ENCODE assay signal across 18 mouse cellular contexts in the genomic region with DNA sequence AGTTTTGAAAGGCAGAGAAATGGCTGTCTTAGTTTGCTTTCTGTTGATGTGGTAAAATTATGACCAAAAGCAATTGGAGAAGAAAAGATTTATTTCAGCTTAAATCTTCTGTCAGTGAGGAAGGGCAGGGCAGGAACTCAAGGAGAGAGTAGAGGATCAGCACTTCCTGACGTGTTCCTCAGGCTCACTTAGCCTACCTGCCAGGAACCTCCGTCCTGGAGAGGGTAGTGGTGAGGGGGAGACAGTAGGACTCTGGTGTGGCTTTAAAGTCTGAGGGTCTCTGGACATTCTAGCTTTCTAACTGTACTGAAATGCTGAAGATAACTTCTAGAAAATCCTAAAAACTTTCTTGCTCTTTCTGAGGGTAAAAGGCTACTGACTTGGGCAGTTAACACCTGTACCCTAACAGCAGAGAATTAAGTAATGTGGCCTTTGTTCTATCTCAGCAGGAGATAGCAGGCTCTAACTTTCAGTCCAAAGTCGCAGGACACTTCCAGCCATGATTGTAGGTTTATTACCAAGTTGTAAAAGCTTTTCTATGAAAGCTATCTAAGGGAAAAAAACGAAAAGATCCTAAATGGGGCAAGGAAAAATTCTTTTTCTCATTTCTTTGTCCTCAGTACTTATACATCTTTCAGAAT.
"Had no signal": no experiment of that assay in that cellular context is flagged by ENCODE, and none has a peak within 500 bp of the region (broad histone marks: within the 10 kb centered on the region; RNA-seq: fewer than 3 reads in every experiment).

No protein-coding gene starts in this region.

- H3K27me3 ChIP-seq: kidney, embryonic 15.5 days; liver, embryonic 13.5 days; midbrain, embryonic 13.5 days; stomach, embryonic 15.5 days had no signal

- H3K9me3 ChIP-seq: kidney, embryonic 15.5 days; liver, embryonic 13.5 days; midbrain, embryonic 13.5 days; stomach, embryonic 15.5 days had no signal

- ATAC-seq: lung, postnatal 0 days; midbrain, embryonic 13.5 days had no signal

- H3K4me1 ChIP-seq: kidney, embryonic 15.5 days; liver, embryonic 13.5 days; midbrain, embryonic 13.5 days; stomach, embryonic 15.5 days had no signal

- H3K9ac ChIP-seq: kidney, embryonic 15.5 days; liver, embryonic 13.5 days; lung, embryonic 14.5 days; midbrain, embryonic 13.5 days; stomach, embryonic 15.5 days had no signal

- H3K27ac ChIP-seq: kidney, embryonic 15.5 days; layer of hippocampus, adult 2 months; left cerebral cortex, adult 2 months; liver, embryonic 13.5 days; macrophage; midbrain, embryonic 13.5 days; stomach, embryonic 15.5 days had no signal

- DNase-seq: kidney, postnatal 10 days; kidney, postnatal 4 days; layer of hippocampus, adult 9-11 months; layer of hippocampus, postnatal 36 days; liver, embryonic 13.5 days; lung, embryonic 14.5 days; right cerebral cortex, adult 18-20 months; right cerebral cortex, postnatal 14 days; right cerebral cortex, postnatal 4 days; spleen, adult 18-20 months; thymus, postnatal 36 days had no signal

- H3K4me3 ChIP-seq: kidney, embryonic 15.5 days; layer of hippocampus, adult 2 months; left cerebral cortex, adult 2 months; liver, embryonic 13.5 days; midbrain, embryonic 13.5 days; stomach, embryonic 15.5 days had no signal

- H3K4me2 ChIP-seq: kidney, embryonic 15.5 days; liver, embryonic 13.5 days; lung, embryonic 14.5 days; midbrain, embryonic 13.5 days; stomach, embryonic 15.5 days had no signal
